Mouse (Mus musculus) ES-E14 (cell line): Measurements from ENCODE around the gene Ptprcap. TPM values are rescaled to one million over a fixed set of nuclear protein-coding genes. Genes with fewer than 3 reads are reported as not detected.

Experiments
- DNase-seq: peaks from one replicate; pipeline ENCODE4 v3.0.0-alpha.2; 2013; ENCODE audit warnings: low read depth, low spot score
- H3K27ac ChIP-seq: 2 replicates; pipeline ENCODE4 v1.5.1; 2012; ENCODE audit warnings: low read depth, mild to moderate bottlenecking, low read length, moderate library complexity, mixed read lengths; ENCODE audit not compliant: poor library complexity, insufficient read depth, severe bottlenecking
- H3K36me3 ChIP-seq: 2 replicates; pipeline ENCODE4 v1.6.1; 2012; ENCODE audit warnings: mild to moderate bottlenecking, low read length, moderate library complexity, mixed read lengths; ENCODE audit not compliant: control insufficient read depth, poor library complexity, insufficient read depth, severe bottlenecking
- H3K4me1 ChIP-seq, 2 experiments: fragments of 150-350 bp in 1 of 2; sonication (generic) in 1 of 2; 2 replicates each; pipeline ENCODE4 v1.6.1; 2012; ENCODE audit warnings: low read length in 2 of 2, mild to moderate bottlenecking in 1 of 2, mixed read lengths in 1 of 2; ENCODE audit not compliant: control insufficient read depth in 2 of 2, insufficient read depth in 2 of 2, poor library complexity in 1 of 2
- H3K4me3 ChIP-seq, 2 experiments: fragments of 150-350 bp in 1 of 2; sonication (generic) in 1 of 2; 2 replicates each; pipeline ENCODE4 v1.5.1; 2012; ENCODE audit warnings: low read length in 2 of 2, low read depth in 1 of 2, mild to moderate bottlenecking in 1 of 2, mixed read lengths in 1 of 2; ENCODE audit not compliant: insufficient read depth in 1 of 2, poor library complexity in 1 of 2, severe bottlenecking in 1 of 2
- H3K9ac ChIP-seq: 2 replicates; pipeline ENCODE4 v1.6.1; 2012; ENCODE audit warnings: low read depth, mild to moderate bottlenecking, low read length, mixed read lengths; ENCODE audit not compliant: poor library complexity, insufficient read depth, severe bottlenecking
- H3K9me3 ChIP-seq: fragments of 150-350 bp; sonication (generic); 2 replicates; pipeline ENCODE4 v1.6.1; 2012; ENCODE audit warnings: low read depth, mild to moderate bottlenecking, low read length; ENCODE audit not compliant: control insufficient read depth, insufficient read depth
- CHD2 ChIP-seq: IDR thresholded peaks from 2 replicates; pipeline ENCODE4 v1.6.1; 2014; ENCODE audit warnings: mild to moderate bottlenecking, low read depth, low read length, inconsistent platforms
- HCFC1 ChIP-seq: IDR thresholded peaks from 2 replicates; pipeline ENCODE4 v1.6.1; 2012; ENCODE audit warnings: low read length, inconsistent platforms, borderline replicate concordance; ENCODE audit not compliant: insufficient read depth
- MAFK ChIP-seq: IDR thresholded peaks from 2 replicates; pipeline ENCODE4 v1.6.1; 2014; ENCODE audit warnings: mild to moderate bottlenecking, low read depth, low read length, inconsistent platforms; ENCODE audit not compliant: insufficient read depth
- ZC3H11A ChIP-seq: IDR thresholded peaks from 2 replicates; pipeline ENCODE4 v1.6.1; 2012; ENCODE audit warnings: low read depth, mild to moderate bottlenecking, inconsistent platforms, low read length, borderline replicate concordance
- ZNF384 ChIP-seq: IDR thresholded peaks from 2 replicates; pipeline ENCODE4 v1.6.1; 2012; ENCODE audit warnings: low read depth, low read length, inconsistent platforms
- in situ Hi-C, 2 experiments: fragments of 600-800 bp; cut with MboI; formaldehyde crosslinking; loops; one replicate each; pipeline ENCODE4 v1.15.1; 2025; ENCODE audit warnings: low sequenced_read_pairs in 2 of 2, inconsistent platforms in 1 of 2; ENCODE audit not compliant: unreplicated experiment in 2 of 2
- total RNA-seq: library from RNA; depleted of rRNA; stranded (reverse); fragments of 300-350 nt; gene quantifications from 2 replicates; pipeline ENCODE4 v1.2.3, GENCODE M21; 2012

The Ptprcap gene
- total RNA-seq, 1 experiment = 9.5 TPM

DNA sequence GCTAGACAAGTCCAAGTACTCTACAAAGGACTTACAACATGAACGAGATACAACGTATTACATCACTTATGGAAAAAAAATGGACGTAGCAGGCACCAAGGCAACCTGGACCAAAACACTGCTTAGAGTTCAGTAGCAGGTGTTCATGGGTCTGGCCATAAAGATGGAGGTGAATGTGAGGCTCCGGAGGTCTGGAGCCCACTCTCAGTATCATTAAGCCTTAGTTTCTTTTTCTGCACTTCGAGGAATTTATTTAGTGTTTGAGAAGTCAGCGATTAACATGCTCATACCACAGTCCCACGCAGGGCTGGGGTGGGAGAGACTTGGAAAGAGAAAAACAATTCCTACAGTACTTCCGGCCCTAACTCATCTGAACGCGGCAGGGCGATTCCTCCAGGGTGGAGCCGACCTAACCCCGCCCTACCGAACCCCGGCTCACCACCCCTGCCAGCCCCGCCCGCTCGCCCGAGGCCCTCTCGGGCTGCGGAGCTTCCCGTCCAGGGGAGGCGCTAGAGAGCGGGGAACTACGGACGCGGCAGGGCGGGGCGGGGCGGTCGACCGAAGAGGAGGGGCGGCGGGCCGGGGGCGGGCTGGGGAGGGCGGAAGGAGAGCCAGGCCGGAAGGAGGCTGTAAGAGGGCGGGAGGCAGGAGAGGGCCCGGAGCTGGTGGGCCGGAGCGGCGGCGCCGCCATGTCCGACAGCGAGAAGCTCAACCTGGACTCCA, 38.3 kb downstream of the Ptprcap start, which contains the start of gene Ppp1ca:
Gene Ppp1ca, plus strand, starts transcription at position 538 of the 723 bp plus-strand sequence.
- Histone ChIP-seq H3K4me1 (peaks cover 2 to 17% of the 10 kb centered on the region in 2 experiments; a peak in 3 of 4 replicates), H3K27ac (peak within 1 kb of the TSS; percentile 83), H3K9ac (peak within 1 kb of the TSS; percentile 97), H3K36me3 (peaks cover 36% of the 10 kb centered on the region), H3K9me3 (no peaks in the 10 kb centered on the region), H3K4me3 (peak within 1 kb of the TSS; percentile 93 to 97)
- TF ChIP-seq CHD2 (no peak), MAFK (no peak), ZNF384 (no peak), HCFC1 (no peak), ZC3H11A (no peak)
- in situ Hi-C loops = no loop called here
- DNase-seq = peak; percentile 94

DNA sequence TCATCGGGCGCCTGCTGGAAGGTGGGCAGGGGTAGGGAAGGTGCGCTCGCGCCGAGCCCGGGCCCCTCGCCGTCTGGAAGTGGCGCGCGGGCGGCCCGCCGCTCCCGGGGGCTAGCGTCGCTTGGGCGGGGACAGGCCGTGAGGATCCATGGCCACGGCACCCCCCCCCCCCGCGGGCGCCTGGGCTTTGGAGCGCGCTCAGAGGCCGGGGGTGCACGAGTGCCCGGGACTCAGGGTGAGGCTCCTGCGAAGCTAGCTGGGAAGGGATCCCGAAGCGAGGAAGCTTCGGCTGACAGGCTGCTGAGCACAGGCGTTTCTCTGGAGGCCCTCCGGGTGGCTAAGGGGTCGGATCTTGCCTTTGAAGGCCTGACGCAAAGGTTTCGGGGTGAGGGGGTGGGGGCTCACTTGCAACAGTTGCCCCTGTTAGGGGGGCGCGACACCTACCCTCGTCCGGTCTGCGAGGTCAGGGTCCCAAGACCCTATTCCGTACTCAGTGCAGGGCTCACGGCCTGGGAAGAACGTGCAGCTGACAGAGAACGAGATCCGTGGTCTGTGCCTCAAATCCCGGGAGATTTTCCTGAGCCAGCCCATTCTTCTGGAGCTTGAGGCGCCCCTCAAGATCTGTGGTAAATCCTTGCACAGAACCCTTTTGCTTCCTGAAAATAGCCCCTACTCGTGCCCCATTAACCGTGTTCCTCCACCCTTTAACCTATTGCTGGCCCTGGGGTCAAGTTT, 39.0 kb downstream of the Ptprcap start:
- peaks cover 2 to 18% of the 10 kb centered on the region in 2 experiments; a peak in 3 of 4 replicates for H3K4me1 ChIP-seq

DNA sequence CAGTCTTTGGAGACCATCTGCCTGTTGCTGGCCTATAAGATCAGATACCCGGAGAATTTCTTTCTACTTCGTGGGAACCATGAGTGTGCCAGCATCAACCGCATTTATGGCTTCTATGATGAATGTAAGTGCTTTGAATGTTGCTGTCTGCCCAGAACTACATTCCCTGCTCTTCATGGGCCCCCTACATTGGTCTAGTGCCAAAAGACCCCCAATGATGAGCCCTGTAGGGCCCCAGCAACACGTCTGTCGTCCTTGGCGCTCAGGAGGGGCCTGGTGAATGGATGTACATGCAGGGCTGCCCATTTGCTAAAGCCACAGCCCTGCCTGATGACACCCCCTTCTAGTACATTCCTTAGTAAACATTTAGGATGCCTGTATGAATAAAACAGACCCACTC, 39.7 kb downstream of the Ptprcap start:
- peaks cover 2 to 18% of the 10 kb centered on the region in 2 experiments; a peak in 3 of 4 replicates for H3K4me1 ChIP-seq
- H3K9ac ChIP-seq = peak overlapping the region; percentile 97
- TF ChIP-seq HCFC1 = no peak
- no peak for TF ChIP-seq ZC3H11A
- no peaks in the 10 kb centered on the region for H3K9me3 ChIP-seq
- DNase-seq = no peak
- no peak overlapping the region for H3K27ac ChIP-seq
- H3K4me3 ChIP-seq = peak overlapping the region; percentile 93 to 97
- H3K36me3 ChIP-seq = peaks cover 48% of the 10 kb centered on the region
- in situ Hi-C loops = no loop called here

More for the DNA sequence above, 39.0 kb downstream of the Ptprcap start:
- in situ Hi-C loops = no loop called here
- Histone ChIP-seq H3K9me3 (no peaks in the 10 kb centered on the region), H3K4me3 (peak overlapping the region; percentile 93 to 97), H3K36me3 (peaks cover 43% of the 10 kb centered on the region), H3K27ac (peak overlapping the region; percentile 83), H3K9ac (peak overlapping the region; percentile 97)
- DNase-seq = no peak
- TF ChIP-seq ZNF384 = no peak
- TF ChIP-seq CHD2 = peak; percentile 51; the same call in 1 of the 2 replicates
- TF ChIP-seq HCFC1 = no peak
- no peak for TF ChIP-seq ZC3H11A
- TF ChIP-seq MAFK = no peak

DNA sequence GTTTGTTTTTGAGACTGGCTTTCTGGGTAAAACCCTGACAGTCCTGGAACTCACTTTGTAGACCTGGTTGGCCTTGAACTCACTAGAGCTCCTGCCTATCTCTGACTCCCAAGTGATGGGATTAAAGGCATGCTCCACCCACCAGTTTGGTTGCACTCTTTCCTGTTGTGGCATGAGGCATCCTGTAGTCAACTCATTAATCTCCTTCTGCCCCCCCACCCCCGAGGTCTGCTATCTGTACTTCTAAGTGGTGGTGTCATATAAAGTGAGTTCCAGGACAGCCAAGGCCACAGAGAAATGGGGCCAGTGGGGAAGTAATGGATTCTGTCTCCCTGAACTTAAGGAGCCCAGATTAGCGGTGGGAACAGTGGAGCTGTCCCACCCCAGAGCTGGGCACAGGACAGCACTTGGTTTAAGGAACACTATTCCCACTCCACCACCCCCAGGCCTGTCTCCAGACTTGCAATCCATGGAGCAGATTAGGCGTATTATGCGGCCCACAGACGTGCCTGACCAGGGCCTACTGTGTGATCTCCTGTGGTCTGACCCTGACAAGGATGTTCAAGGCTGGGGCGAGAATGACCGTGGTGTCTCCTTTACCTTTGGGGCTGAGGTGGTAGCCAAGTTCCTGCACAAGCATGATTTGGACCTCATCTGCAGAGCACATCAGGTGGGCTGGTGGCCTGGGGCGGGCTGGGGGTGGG, 40.8 kb downstream of the Ptprcap start:
- Histone ChIP-seq H3K9ac (no peak overlapping the region), H3K4me1 (peaks cover 2 to 18% of the 10 kb centered on the region in 2 experiments; a peak in 3 of 4 replicates), H3K27ac (no peak overlapping the region), H3K36me3 (peaks cover 51% of the 10 kb centered on the region), H3K9me3 (no peaks in the 10 kb centered on the region), H3K4me3 (no peak overlapping the region)
- TF ChIP-seq HCFC1 (no peak), MAFK (no peak), ZC3H11A (no peak), ZNF384 (no peak), CHD2 (no peak)
- no peak for DNase-seq
- in situ Hi-C loops = no loop called here
